Mouse (Mus musculus): ENCODE measurements around the gene Ankrd17. TPM values are rescaled to one million over a fixed set of nuclear protein-coding genes. Genes with fewer than 3 reads are reported as not detected.

The Ankrd17 gene
- polyA plus RNA-seq, 1 experiment = 0.48 TPM

- TF ChIP-seq GATA1 (IDR thresholded peaks at IDR 0.05; ENCODE audit: low read length) (no peak), TAL1 (IDR thresholded peaks at IDR 0.05; ENCODE audit: low read length) (no peak)
- H3K27me3 ChIP-seq (ENCODE audit: control insufficient read depth) = no peaks in the 10 kb centered on the region
- no peak overlapping the region for H3K4me3 ChIP-seq (replicated peaks)
- no peaks in the 10 kb centered on the region for H3K36me3 ChIP-seq (ENCODE audit: control insufficient read depth)
- H3K4me1 ChIP-seq (ENCODE audit: control insufficient read depth) = no peaks in the 10 kb centered on the region
- no peaks in the 10 kb centered on the region for H3K9me3 ChIP-seq (ENCODE audit: control insufficient read depth, low read length)
Measured at GRCm38 (mm10) chr5:90373708-90374107, 7.3 kb upstream of the Ankrd17 start.

- Histone ChIP-seq H3K36me3 (ENCODE audit: control insufficient read depth) (no peaks in the 10 kb centered on the region), H3K4me3 (replicated peaks) (no peak overlapping the region), H3K4me1 (ENCODE audit: control insufficient read depth) (peaks cover 10% of the 10 kb centered on the region), H3K27me3 (ENCODE audit: control insufficient read depth) (no peaks in the 10 kb centered on the region), H3K9me3 (ENCODE audit: control insufficient read depth, low read length) (no peaks in the 10 kb centered on the region)
- TF ChIP-seq TAL1 (IDR thresholded peaks at IDR 0.05; ENCODE audit: low read length) = no peak
Measured at GRCm38 (mm10) chr5:90370401-90370800, 4.0 kb upstream of the Ankrd17 start.

- TF ChIP-seq GATA1 (IDR thresholded peaks at IDR 0.05; ENCODE audit: low read length) (no peak), TAL1 (IDR thresholded peaks at IDR 0.05; ENCODE audit: low read length) (no peak)
- Histone ChIP-seq H3K4me3 (replicated peaks) (peak within 1 kb of the TSS; percentile 100), H3K36me3 (ENCODE audit: control insufficient read depth) (peaks cover 16% of the 10 kb centered on the region), H3K4me1 (ENCODE audit: control insufficient read depth) (peaks cover 24% of the 10 kb centered on the region), H3K27me3 (ENCODE audit: control insufficient read depth) (no peaks in the 10 kb centered on the region), H3K9me3 (ENCODE audit: control insufficient read depth, low read length) (no peaks in the 10 kb centered on the region)
Measured at GRCm38 (mm10) chr5:90367067-90367303, 608 bp upstream of the Ankrd17 start, which contains the start of gene Gm9958. Gene Gm9958, plus strand, starts transcription at chr5:90367204.

GRCm38 (mm10) chr5:90365141-90365951 lies 1.0 kb downstream of the Ankrd17 start:
- TF ChIP-seq GATA1 (IDR thresholded peaks at IDR 0.05; ENCODE audit: low read length) (no peak), TAL1 (IDR thresholded peaks at IDR 0.05; ENCODE audit: low read length) (no peak)
- Histone ChIP-seq H3K36me3 (ENCODE audit: control insufficient read depth) (peaks cover 27% of the 10 kb centered on the region), H3K4me3 (replicated peaks) (peak overlapping the region; percentile 100), H3K27me3 (ENCODE audit: control insufficient read depth) (no peaks in the 10 kb centered on the region), H3K4me1 (ENCODE audit: control insufficient read depth) (peaks cover 24% of the 10 kb centered on the region), H3K9me3 (ENCODE audit: control insufficient read depth, low read length) (no peaks in the 10 kb centered on the region)

GRCm38 (mm10) chr5:90364526-90364925 lies 1.9 kb downstream of the Ankrd17 start:
- Histone ChIP-seq H3K36me3 (ENCODE audit: control insufficient read depth) (peaks cover 35% of the 10 kb centered on the region), H3K27me3 (ENCODE audit: control insufficient read depth) (no peaks in the 10 kb centered on the region), H3K9me3 (ENCODE audit: control insufficient read depth, low read length) (no peaks in the 10 kb centered on the region), H3K4me3 (replicated peaks) (peak overlapping the region; percentile 100), H3K4me1 (ENCODE audit: control insufficient read depth) (peaks cover 24% of the 10 kb centered on the region)
- no peak for TF ChIP-seq TAL1 (IDR thresholded peaks at IDR 0.05; ENCODE audit: low read length)
- TF ChIP-seq GATA1 (IDR thresholded peaks at IDR 0.05; ENCODE audit: low read length) = no peak

- TF ChIP-seq TAL1 (IDR thresholded peaks at IDR 0.05; ENCODE audit: low read length) (no peak), GATA1 (IDR thresholded peaks at IDR 0.05; ENCODE audit: low read length) (no peak)
- Histone ChIP-seq H3K4me3 (replicated peaks) (no peak overlapping the region), H3K27me3 (ENCODE audit: control insufficient read depth) (no peaks in the 10 kb centered on the region), H3K4me1 (ENCODE audit: control insufficient read depth) (peaks cover 45% of the 10 kb centered on the region), H3K9me3 (ENCODE audit: control insufficient read depth, low read length) (no peaks in the 10 kb centered on the region), H3K36me3 (ENCODE audit: control insufficient read depth) (peaks cover 45% of the 10 kb centered on the region)
Measured at GRCm38 (mm10) chr5:90355824-90356223, 10.6 kb downstream of the Ankrd17 start.

- peaks cover 32% of the 10 kb centered on the region for H3K36me3 ChIP-seq (ENCODE audit: control insufficient read depth)
- TF ChIP-seq GATA1 (IDR thresholded peaks at IDR 0.05; ENCODE audit: low read length) (no peak), TAL1 (IDR thresholded peaks at IDR 0.05; ENCODE audit: low read length) (no peak)
- H3K4me1 ChIP-seq (ENCODE audit: control insufficient read depth) = peaks cover 47% of the 10 kb centered on the region
Measured at GRCm38 (mm10) chr5:90353552-90354317, 12.6 kb downstream of the Ankrd17 start.

GRCm38 (mm10) chr5:90346877-90347276 lies 19.5 kb downstream of the Ankrd17 start:
- Histone ChIP-seq H3K9me3 (ENCODE audit: control insufficient read depth, low read length) (no peaks in the 10 kb centered on the region), H3K36me3 (ENCODE audit: control insufficient read depth) (peaks cover 14% of the 10 kb centered on the region)
- TF ChIP-seq TAL1 (IDR thresholded peaks at IDR 0.05; ENCODE audit: low read length) = no peak
- TF ChIP-seq GATA1 (IDR thresholded peaks at IDR 0.05; ENCODE audit: low read length) = no peak

More at GRCm38 (mm10) chr5:90353552-90354317, 12.6 kb downstream of the Ankrd17 start:
- Histone ChIP-seq H3K4me3 (replicated peaks) (no peak overlapping the region), H3K27me3 (ENCODE audit: control insufficient read depth) (no peaks in the 10 kb centered on the region), H3K9me3 (ENCODE audit: control insufficient read depth, low read length) (no peaks in the 10 kb centered on the region)

GRCm38 (mm10) chr5:90340847-90341246 lies 25.5 kb downstream of the Ankrd17 start:
- H3K27me3 ChIP-seq (ENCODE audit: control insufficient read depth) = no peaks in the 10 kb centered on the region
- no peak for TF ChIP-seq TAL1 (IDR thresholded peaks at IDR 0.05; ENCODE audit: low read length)
- no peak for TF ChIP-seq GATA1 (IDR thresholded peaks at IDR 0.05; ENCODE audit: low read length)
- no peak overlapping the region for H3K4me3 ChIP-seq (replicated peaks)
- no peaks in the 10 kb centered on the region for H3K9me3 ChIP-seq (ENCODE audit: control insufficient read depth, low read length)
- peaks cover 1% of the 10 kb centered on the region for H3K36me3 ChIP-seq (ENCODE audit: control insufficient read depth)
- H3K4me1 ChIP-seq (ENCODE audit: control insufficient read depth) = peaks cover 25% of the 10 kb centered on the region

More at GRCm38 (mm10) chr5:90346877-90347276, 19.5 kb downstream of the Ankrd17 start:
- H3K27me3 ChIP-seq (ENCODE audit: control insufficient read depth) = no peaks in the 10 kb centered on the region
- peaks cover 19% of the 10 kb centered on the region for H3K4me1 ChIP-seq (ENCODE audit: control insufficient read depth)
- H3K4me3 ChIP-seq (replicated peaks) = no peak overlapping the region

Measured in erythroblast, embryonic 14.5 days (primary cell).